Mouse (Mus musculus) ovary, adult 10 weeks (tissue): Measurements from ENCODE around the gene Stfa2l1. TPM values are rescaled to one million over a fixed set of nuclear protein-coding genes. Genes with fewer than 3 reads are reported as not detected.

Source experiments
- polyA plus RNA-seq: library from polyadenylated mRNA; stranded (reverse); fragments of 350-450 nt; fragmentation: Illumina TruSeq; extraction: RNeasy Lipid Tissue Mini Kit (QIAGEN cat#74804); gene quantifications from one replicate; pipeline ENCODE4 v1.2.3, GENCODE M21; 2014

Stfa2l1 gene
- polyA plus RNA-seq: not detected

DNA sequence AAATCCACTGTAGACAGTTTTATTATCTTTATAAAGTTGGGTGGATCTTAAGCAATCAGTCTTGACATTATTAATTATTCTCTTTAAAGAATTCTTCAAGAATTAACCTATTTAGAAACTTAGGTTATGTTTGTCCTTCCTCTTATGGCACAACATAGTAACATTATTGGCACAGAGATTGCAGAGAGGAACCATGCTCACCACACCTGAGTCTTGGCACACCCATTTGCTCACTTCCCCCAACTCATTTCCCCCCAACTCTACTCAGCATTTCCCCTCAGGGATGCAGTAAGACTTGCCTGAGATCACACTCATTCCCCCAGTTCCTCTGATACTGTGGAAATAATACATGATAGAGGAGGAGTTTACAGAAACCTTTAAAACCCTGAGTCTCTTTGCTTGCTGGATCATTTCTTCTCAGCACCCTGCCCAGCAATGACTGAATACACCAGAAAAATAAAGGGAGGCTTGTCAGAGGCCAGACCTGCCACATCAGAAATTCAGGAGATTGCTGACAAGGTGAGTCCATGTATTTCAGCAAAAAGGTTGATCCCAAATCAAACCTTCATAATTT, at the start of gene Stfa2l1:
TSS of gene Stfa2l1 (plus strand) at position 410 of the 574 bp plus-strand sequence.

DNA sequence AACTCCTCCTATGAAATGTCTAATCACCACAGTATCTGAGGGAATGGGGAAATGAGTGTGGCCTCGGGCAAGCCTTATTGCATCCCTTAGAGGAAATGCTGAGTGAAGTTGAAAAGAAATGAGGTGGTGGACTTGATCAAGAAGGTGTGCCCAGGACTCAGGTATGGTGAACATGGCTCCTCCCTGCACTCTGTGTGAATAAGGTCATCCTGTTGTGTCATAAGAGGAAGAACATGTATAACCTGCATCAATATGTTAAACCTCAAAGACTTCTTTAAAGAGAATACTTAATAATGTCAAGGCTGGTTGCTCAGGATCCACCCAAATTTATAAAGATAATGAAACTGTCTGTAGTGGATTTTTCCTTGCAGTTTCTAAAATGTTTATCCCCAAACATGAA, 25.5 kb upstream of the Stfa2l1 start, which contains the start of gene Csta1:
TSS of gene Csta1 (minus strand) at position 101 of the 400 bp plus-strand sequence.

DNA sequence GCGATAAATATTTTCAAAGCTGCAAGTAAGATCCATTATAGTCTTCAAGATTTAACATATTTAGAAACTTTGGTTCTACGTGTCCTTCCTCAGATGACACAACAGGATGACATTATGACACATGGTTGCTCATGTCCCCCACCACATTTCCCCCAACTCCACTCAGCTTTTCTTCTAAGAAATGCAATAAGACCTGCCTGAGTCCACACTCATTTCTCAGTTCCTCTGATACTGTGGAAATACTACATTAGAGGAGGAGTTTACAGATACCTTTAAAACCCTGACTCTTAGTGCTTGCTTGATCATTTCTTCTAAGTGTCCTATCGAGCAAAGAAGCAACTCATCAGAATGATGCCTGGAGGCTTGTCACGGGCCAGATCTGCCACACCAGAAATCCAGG, 27.3 kb downstream of the Stfa2l1 start, which contains the start of gene Gm5483:
TSS of gene Gm5483 (plus strand) at position 301 of the 400 bp plus-strand sequence.

DNA sequence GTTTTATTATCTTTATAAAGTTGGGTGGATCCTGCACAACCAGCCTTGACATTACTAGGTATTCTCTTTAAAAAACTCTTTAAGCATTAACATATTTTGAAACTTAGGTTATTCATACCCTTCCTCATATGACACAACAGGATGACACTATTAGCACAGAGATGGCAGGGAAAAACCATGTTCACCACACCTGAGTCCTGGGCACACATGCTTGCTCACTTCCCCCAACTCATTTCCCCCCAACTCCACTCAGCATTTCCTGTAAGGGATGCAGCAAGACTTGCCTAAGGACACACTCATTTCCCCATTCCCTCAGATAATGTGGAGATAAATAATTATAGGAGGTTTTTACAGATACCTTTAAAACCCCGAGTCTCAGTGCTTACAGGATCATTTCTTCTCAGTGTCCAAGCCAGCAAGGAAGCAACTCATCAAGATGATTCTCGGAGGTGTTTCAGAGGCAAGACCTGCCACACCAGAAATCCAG, 53.4 kb downstream of the Stfa2l1 start, which contains the start of gene Gm5416:
TSS of gene Gm5416 (plus strand) at position 437 of the 487 bp plus-strand sequence.

Other genes with a start within 250 kb of the Stfa2l1 start
- 39.7 TPM for gene Parp9, start 218.3 kb upstream of the Stfa2l1 start, polyA plus RNA-seq
- 29.5 TPM for gene Dtx3l, start 217.7 kb upstream of the Stfa2l1 start, polyA plus RNA-seq
- gene Kpna1, start 178.1 kb upstream of the Stfa2l1 start, polyA plus RNA-seq: 104 TPM
- 8.1 TPM for gene Wdr5b, start 115.6 kb upstream of the Stfa2l1 start, polyA plus RNA-seq
- gene Fam162a, start 85.2 kb upstream of the Stfa2l1 start, polyA plus RNA-seq: 109 TPM
- gene Ccdc58, start 85.1 kb upstream of the Stfa2l1 start, polyA plus RNA-seq: 179 TPM
- gene Csta1, start 25.6 kb upstream of the Stfa2l1 start, polyA plus RNA-seq: not detected
- not detected for gene Gm5483, start 27.4 kb downstream of the Stfa2l1 start, polyA plus RNA-seq
- not detected for gene Gm5416, start 53.6 kb downstream of the Stfa2l1 start, polyA plus RNA-seq
- not detected for gene 2010005H15Rik, start 64.7 kb downstream of the Stfa2l1 start, polyA plus RNA-seq
- not detected for gene Stfa1, start 120.1 kb downstream of the Stfa2l1 start, polyA plus RNA-seq
- not detected for gene BC117090, start 177.5 kb downstream of the Stfa2l1 start, polyA plus RNA-seq
- gene BC100530, start 210.9 kb downstream of the Stfa2l1 start, polyA plus RNA-seq: not detected